Mouse (Mus musculus): ENCODE measurements at regions not wholly inside any gene's neighbourhood (a gene's known extent, or its start where the extent isn't known, plus 50 kb on each side); places are given as distances from the start of the nearest gene placed in this dataset.

DNA sequence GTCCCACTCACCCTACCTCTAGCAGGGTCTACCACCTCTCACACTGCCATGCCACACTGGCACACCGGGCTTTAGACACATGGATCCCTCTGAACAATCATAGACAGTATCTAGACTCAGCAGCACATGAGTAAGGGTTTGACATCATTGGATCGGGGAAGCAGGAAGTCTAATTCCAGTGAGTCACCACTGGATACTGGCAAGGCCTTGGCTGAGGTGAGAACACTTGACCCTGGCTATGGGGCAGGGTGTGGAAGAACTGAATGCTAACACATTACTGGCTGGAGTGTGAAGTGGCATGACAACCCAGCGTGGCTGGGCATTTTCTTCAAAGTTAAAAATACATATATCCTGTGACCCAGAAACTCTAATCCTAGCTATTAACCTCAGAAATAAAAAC lies 114.4 kb downstream of the H2afy start:
- WGBS, result 89% methylated on average over 3 of the region's 3 CpGs
- no peak overlapping the region for H3K27ac ChIP-seq (ENCODE audit: low read depth, low read length)
- no peaks in the 10 kb centered on the region for H3K4me1 ChIP-seq (ENCODE audit: control insufficient read depth, insufficient read depth, low read length)
- H3K36me3 ChIP-seq (ENCODE audit: control insufficient read depth, insufficient read depth, low read length), result no peaks in the 10 kb centered on the region
- no peak overlapping the region for H3K4me3 ChIP-seq (ENCODE audit: low read depth, low read length)
- no peak overlapping the region for H3K9ac ChIP-seq (replicated peaks; ENCODE audit: low read depth, low read length)
- no peaks in the 10 kb centered on the region for H3K9me3 ChIP-seq (ENCODE audit: control insufficient read depth, low read length)
- no peak for ATAC-seq (ENCODE audit: low read depth)
- no peak overlapping the region for H3K4me2 ChIP-seq (ENCODE audit: low read depth, low read length)
- no peaks in the 10 kb centered on the region for H3K27me3 ChIP-seq (ENCODE audit: control insufficient read depth, insufficient read depth, low read length)

DNA sequence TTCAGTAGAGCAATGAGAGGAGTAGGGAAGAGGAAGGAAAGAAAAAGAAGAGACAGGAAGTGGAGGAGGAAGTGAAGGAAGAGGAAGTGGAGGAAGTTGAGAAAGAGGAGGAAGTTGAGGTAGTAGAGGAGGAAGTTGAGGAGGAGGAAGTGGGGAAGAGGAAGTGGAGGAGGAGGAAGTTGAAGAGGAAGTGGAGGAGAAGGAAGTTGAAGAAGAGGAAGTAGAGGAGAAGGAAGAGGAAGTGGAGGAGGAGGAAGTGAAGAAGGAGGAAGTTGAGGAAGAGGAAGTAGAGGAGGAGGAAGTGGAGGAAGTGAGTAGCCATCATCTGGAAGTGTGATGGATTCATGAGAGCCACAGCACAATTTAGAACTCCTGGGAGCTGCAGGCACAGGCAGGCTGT lies 122.2 kb downstream of the H2afy start:
- no peak for ATAC-seq (ENCODE audit: low read depth)
- 0 out of 2 replicates have a peak, but pooled peaks cover 4% of the 10 kb centered on the region for H3K4me1 ChIP-seq (ENCODE audit: control insufficient read depth, insufficient read depth, low read length)
- H3K36me3 ChIP-seq (ENCODE audit: control insufficient read depth, insufficient read depth, low read length), result no peaks in the 10 kb centered on the region
- H3K9ac ChIP-seq (replicated peaks; ENCODE audit: low read depth, low read length), result no peak overlapping the region
- H3K27ac ChIP-seq (ENCODE audit: low read depth, low read length), result no peak overlapping the region
- no peak overlapping the region for H3K4me2 ChIP-seq (ENCODE audit: low read depth, low read length)
- no peak overlapping the region for H3K4me3 ChIP-seq (ENCODE audit: low read depth, low read length)
- H3K9me3 ChIP-seq (ENCODE audit: control insufficient read depth, low read length), result no peaks in the 10 kb centered on the region
- no peaks in the 10 kb centered on the region for H3K27me3 ChIP-seq (ENCODE audit: control insufficient read depth, insufficient read depth, low read length)

DNA sequence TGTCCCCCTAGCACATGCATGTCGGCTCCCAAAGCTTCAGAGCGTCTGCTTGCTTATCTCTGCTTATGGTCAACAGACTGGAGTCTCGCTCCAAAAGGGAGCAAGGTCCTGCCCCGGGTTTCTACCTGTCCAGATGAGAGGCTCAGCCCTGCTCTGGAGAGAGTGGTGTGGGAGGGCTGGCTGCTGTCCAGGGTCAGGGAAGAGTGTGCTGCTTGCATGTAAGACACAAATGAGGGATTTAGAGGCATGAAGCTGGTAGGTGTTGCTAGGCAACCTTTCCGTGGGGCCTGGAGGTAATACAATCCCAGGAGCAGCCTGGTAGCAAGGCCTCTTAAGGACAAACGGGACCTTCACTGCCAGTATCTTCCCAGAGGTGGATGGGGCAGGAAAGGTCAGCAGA lies 125.7 kb downstream of the H2afy start:
- no peaks in the 10 kb centered on the region for H3K36me3 ChIP-seq (ENCODE audit: control insufficient read depth, insufficient read depth, low read length)
- 51% methylated on average over 6 of the region's 6 CpGs for WGBS
- 0 out of 2 replicates have a peak, but pooled peaks cover 7% of the 10 kb centered on the region for H3K4me1 ChIP-seq (ENCODE audit: control insufficient read depth, insufficient read depth, low read length)
- no peak overlapping the region for H3K27ac ChIP-seq (ENCODE audit: low read depth, low read length)
- no peak overlapping the region for H3K9ac ChIP-seq (replicated peaks; ENCODE audit: low read depth, low read length)
- H3K27me3 ChIP-seq (ENCODE audit: control insufficient read depth, insufficient read depth, low read length), result no peaks in the 10 kb centered on the region
- no peak overlapping the region for H3K4me2 ChIP-seq (ENCODE audit: low read depth, low read length)
- H3K9me3 ChIP-seq (ENCODE audit: control insufficient read depth, low read length), result no peaks in the 10 kb centered on the region
- no peak for ATAC-seq (ENCODE audit: low read depth)
- no peak overlapping the region for H3K4me3 ChIP-seq (ENCODE audit: low read depth, low read length)

DNA sequence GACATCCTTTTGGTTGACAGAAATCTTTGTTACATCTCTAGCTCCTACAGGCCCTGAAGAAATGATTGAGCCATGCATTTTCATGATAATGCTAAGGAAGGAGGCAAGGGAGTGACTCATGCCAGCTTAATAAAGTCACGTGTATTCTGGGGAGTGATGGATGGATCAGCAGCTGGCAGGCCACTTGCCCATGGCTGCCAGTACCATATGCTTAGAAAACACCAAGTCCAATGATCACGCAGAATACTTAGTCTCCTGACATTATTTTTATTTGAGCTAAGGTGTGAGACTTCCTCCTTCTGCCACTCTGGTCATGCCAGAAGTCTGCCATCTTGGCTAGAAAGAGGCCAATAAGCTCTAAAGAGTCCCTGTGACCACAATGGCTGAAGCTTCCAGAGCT lies 129.3 kb downstream of the H2afy start:
- Histone ChIP-seq H3K4me1 (ENCODE audit: control insufficient read depth, insufficient read depth, low read length) (0 out of 2 replicates have a peak, but pooled peaks cover 7% of the 10 kb centered on the region), H3K27ac (ENCODE audit: low read depth, low read length) (no peak overlapping the region), H3K9ac (replicated peaks; ENCODE audit: low read depth, low read length) (no peak overlapping the region), H3K36me3 (ENCODE audit: control insufficient read depth, insufficient read depth, low read length) (no peaks in the 10 kb centered on the region), H3K27me3 (ENCODE audit: control insufficient read depth, insufficient read depth, low read length) (no peaks in the 10 kb centered on the region), H3K4me2 (ENCODE audit: low read depth, low read length) (no peak overlapping the region), H3K9me3 (ENCODE audit: control insufficient read depth, low read length) (no peaks in the 10 kb centered on the region), H3K4me3 (ENCODE audit: low read depth, low read length) (no peak overlapping the region)
- ATAC-seq (ENCODE audit: low read depth), result no peak
- 70% methylated on average over 2 of the region's 2 CpGs for WGBS

DNA sequence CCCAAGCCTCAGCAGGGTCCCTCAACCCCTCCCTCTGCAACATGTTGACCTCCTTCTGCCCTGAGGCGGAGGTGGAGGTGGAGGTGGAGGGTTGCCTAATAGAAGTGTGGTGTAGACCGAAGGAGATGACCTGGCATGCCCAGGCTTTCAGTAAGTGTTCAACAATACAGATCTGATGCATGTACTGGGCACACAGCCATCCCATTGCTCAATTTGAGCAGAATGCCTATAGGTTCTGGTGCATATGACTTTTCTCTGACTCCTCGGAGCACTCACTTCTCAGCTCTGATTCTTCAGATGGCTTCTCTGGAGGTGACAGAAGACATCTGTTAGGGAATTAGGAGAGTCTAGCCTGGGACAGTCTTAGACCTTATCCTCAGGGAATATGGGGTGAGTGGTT lies 130.4 kb downstream of the H2afy start:
- Histone ChIP-seq H3K4me2 (ENCODE audit: low read depth, low read length) (no peak overlapping the region), H3K9me3 (ENCODE audit: control insufficient read depth, low read length) (no peaks in the 10 kb centered on the region), H3K27me3 (ENCODE audit: control insufficient read depth, insufficient read depth, low read length) (no peaks in the 10 kb centered on the region), H3K4me1 (ENCODE audit: control insufficient read depth, insufficient read depth, low read length) (0 out of 2 replicates have a peak, but pooled peaks cover 7% of the 10 kb centered on the region), H3K36me3 (ENCODE audit: control insufficient read depth, insufficient read depth, low read length) (no peaks in the 10 kb centered on the region), H3K4me3 (ENCODE audit: low read depth, low read length) (no peak overlapping the region), H3K27ac (ENCODE audit: low read depth, low read length) (no peak overlapping the region), H3K9ac (replicated peaks; ENCODE audit: low read depth, low read length) (no peak overlapping the region)
- WGBS, result 85% methylated on average over 3 of the region's 3 CpGs
- no peak for ATAC-seq (ENCODE audit: low read depth)

DNA sequence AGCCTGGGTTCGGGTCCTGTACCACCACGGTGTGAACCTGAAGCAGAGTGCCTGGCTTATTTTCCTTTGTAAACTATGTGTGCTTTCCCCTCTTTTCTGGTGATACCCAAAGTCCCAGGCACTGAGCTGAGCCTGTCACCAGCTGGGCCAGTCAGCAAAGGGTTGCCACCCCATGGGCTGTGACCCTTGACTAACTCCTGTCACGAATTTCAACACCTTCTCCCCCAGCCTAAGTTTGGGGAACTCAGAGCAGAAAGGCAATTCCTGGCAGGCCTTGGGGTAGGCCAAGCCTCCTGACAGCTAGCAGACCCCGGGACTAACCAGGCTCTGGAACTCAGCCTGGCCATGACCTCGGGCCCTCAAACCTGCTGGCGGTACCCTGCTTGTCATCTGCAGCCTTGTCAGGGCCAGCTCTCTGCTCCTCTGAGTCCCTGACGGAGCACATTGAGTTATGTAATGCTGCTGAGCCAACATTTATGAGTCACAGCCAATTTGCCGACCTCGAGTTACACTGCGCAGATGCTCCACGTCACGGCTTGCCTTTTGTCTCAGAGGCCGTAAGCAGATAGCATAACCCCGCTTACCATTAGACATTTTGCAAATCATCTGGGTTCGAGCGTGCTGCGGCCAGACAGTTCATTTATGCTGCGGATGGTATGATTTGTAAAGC lies 132.3 kb downstream of the H2afy start:
- Histone ChIP-seq H3K9ac (replicated peaks; ENCODE audit: low read depth, low read length) (no peak overlapping the region), H3K27ac (ENCODE audit: low read depth, low read length) (no peak overlapping the region), H3K4me1 (ENCODE audit: control insufficient read depth, insufficient read depth, low read length) (0 out of 2 replicates have a peak, but pooled peaks cover 3% of the 10 kb centered on the region), H3K4me2 (ENCODE audit: low read depth, low read length) (no peak overlapping the region), H3K27me3 (ENCODE audit: control insufficient read depth, insufficient read depth, low read length) (no peaks in the 10 kb centered on the region), H3K4me3 (ENCODE audit: low read depth, low read length) (no peak overlapping the region), H3K9me3 (ENCODE audit: control insufficient read depth, low read length) (no peaks in the 10 kb centered on the region), H3K36me3 (ENCODE audit: control insufficient read depth, insufficient read depth, low read length) (no peaks in the 10 kb centered on the region)
- WGBS, result 45% methylated on average over 18 of the region's 18 CpGs
- peak; percentile 75; the same call in 1 of the 2 replicates for ATAC-seq (ENCODE audit: low read depth)

DNA sequence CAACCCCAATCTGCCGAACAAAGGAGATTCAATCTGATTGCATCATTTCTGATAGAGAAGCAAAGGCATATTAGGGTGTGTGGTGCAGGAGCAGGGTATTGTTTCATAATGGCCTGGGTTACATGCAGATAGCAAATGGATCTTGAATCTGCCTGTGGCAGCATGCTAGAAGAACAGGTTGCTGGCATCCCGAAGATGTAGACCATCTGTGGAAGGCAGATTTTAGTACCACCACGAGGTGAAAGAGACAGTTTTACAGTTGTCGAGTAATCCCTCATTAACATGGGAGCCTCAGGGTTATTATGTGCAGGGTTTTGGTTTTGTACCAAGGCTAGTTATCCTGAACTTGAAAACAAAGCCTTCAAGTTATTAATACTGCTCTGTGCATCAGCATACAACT lies 140.9 kb downstream of the H2afy start:
- 67% methylated on average over 4 of the region's 4 CpGs for WGBS
- Histone ChIP-seq H3K4me3 (ENCODE audit: low read depth, low read length) (no peak overlapping the region), H3K36me3 (ENCODE audit: control insufficient read depth, insufficient read depth, low read length) (no peaks in the 10 kb centered on the region), H3K4me2 (ENCODE audit: low read depth, low read length) (no peak overlapping the region), H3K9ac (replicated peaks; ENCODE audit: low read depth, low read length) (no peak overlapping the region), H3K27me3 (ENCODE audit: control insufficient read depth, insufficient read depth, low read length) (no peaks in the 10 kb centered on the region), H3K9me3 (ENCODE audit: control insufficient read depth, low read length) (no peaks in the 10 kb centered on the region), H3K4me1 (ENCODE audit: control insufficient read depth, insufficient read depth, low read length) (no peaks in the 10 kb centered on the region), H3K27ac (ENCODE audit: low read depth, low read length) (no peak overlapping the region)
- no peak for ATAC-seq (ENCODE audit: low read depth)

DNA sequence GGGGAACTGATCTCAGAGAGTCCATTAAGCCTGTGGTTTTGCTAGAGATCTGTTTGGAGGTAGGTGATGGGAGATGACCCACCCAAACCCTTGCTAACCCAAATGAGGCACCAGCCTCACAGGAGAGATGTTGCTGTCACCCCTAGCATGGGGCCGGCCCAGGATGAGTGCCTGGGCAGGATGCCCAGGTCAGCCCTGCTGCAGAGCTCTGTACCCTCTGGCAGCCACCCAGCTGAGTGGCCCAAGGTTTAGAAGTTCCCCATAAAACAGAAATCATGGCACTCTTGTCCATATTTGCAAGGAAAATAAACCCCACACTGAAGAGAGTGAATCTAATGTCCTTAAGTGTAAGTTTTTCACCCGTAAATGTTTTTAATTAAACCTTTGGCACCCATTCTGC lies 141.7 kb downstream of the H2afy start:
- Histone ChIP-seq H3K27me3 (ENCODE audit: control insufficient read depth, insufficient read depth, low read length) (no peaks in the 10 kb centered on the region), H3K4me1 (ENCODE audit: control insufficient read depth, insufficient read depth, low read length) (no peaks in the 10 kb centered on the region), H3K4me2 (ENCODE audit: low read depth, low read length) (no peak overlapping the region), H3K4me3 (ENCODE audit: low read depth, low read length) (no peak overlapping the region), H3K27ac (ENCODE audit: low read depth, low read length) (no peak overlapping the region), H3K9me3 (ENCODE audit: control insufficient read depth, low read length) (no peaks in the 10 kb centered on the region), H3K36me3 (ENCODE audit: control insufficient read depth, insufficient read depth, low read length) (no peaks in the 10 kb centered on the region), H3K9ac (replicated peaks; ENCODE audit: low read depth, low read length) (no peak overlapping the region)
- 83% methylated on average over 2 of the region's 2 CpGs for WGBS
- ATAC-seq (ENCODE audit: low read depth), result no peak

DNA sequence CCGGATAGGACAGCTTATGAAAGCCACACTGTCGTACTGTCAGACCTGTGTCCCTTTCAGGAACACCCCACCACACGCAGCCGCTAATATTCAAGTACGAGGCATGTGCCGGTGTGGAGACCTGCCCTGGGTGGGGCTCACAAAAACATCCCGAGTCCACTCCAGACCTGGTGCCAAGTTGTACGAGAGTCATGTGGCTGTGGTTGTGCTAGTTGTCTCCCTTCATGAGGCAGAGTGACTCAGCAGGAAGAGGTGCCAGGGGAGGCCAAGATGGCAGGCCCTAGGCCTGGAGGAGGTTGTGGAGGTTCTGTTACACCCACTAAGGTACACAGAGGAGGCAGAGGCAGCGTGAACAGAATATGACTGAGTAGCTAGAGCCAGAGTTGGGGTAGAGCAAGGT lies 143.5 kb downstream of the H2afy start:
- no peaks in the 10 kb centered on the region for H3K27me3 ChIP-seq (ENCODE audit: control insufficient read depth, insufficient read depth, low read length)
- H3K36me3 ChIP-seq (ENCODE audit: control insufficient read depth, insufficient read depth, low read length), result no peaks in the 10 kb centered on the region
- H3K9me3 ChIP-seq (ENCODE audit: control insufficient read depth, low read length), result no peaks in the 10 kb centered on the region
- H3K4me1 ChIP-seq (ENCODE audit: control insufficient read depth, insufficient read depth, low read length), result no peaks in the 10 kb centered on the region
- H3K9ac ChIP-seq (replicated peaks; ENCODE audit: low read depth, low read length), result no peak overlapping the region
- no peak overlapping the region for H3K4me3 ChIP-seq (ENCODE audit: low read depth, low read length)
- no peak overlapping the region for H3K4me2 ChIP-seq (ENCODE audit: low read depth, low read length)
- no peak overlapping the region for H3K27ac ChIP-seq (ENCODE audit: low read depth, low read length)
- ATAC-seq (ENCODE audit: low read depth), result no peak
- WGBS, result 97% methylated on average over 9 of the region's 9 CpGs

All from neural tube, embryonic 14.5 days (tissue).